Mouse (Mus musculus) cortical plate, adult 2 months (tissue): ENCODE results near the gene 9130023H24Rik.

Experiments
- CTCF ChIP-seq: fragments of 200-500 bp; IDR thresholded peaks from 2 replicates; pipeline ENCODE4 v1.5.1; 2011; ENCODE audit warnings: mild to moderate bottlenecking, control low read depth, low read length; ENCODE audit not compliant: insufficient read depth; ENCODE audit errors: extremely low read depth
- POLR2A ChIP-seq: fragments of 200-500 bp; IDR thresholded peaks from 2 replicates; pipeline ENCODE4 v1.6.1; 2011; ENCODE audit warnings: mild to moderate bottlenecking, low read length, control low read depth; ENCODE audit not compliant: insufficient read depth; ENCODE audit errors: extremely low read depth

DNA sequence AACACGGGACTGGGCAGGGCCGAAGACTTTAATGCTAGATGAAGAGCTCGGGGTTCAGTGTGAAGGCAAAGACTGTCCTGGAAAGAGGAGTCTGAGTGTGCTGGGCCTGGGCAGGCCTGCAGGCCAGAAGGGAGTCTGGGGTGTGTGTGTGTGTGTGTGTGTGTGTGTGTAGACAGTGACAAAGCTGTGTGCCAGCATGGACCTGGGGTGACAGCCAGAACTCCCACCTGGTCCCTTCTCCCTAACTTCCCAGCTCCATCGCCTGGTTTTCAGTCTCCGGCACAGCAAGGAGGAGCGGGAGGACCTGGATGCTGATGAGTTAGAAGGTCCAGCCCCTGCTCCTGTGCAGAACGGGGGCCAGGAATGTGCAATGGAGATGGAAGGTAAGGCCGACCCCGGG lies 33.7 kb upstream of the 9130023H24Rik start:
- TF ChIP-seq CTCF (no peak), POLR2A (no peak)
